Mouse (Mus musculus) lung, postnatal 36 days (tissue): ENCODE measurements around the gene Prkcd.

ENCODE experiments used
- DNase-seq: peaks from one replicate; pipeline ENCODE4 v3.0.0; 2022; ENCODE audit warnings: mixed read lengths

The Prkcd gene

DNA sequence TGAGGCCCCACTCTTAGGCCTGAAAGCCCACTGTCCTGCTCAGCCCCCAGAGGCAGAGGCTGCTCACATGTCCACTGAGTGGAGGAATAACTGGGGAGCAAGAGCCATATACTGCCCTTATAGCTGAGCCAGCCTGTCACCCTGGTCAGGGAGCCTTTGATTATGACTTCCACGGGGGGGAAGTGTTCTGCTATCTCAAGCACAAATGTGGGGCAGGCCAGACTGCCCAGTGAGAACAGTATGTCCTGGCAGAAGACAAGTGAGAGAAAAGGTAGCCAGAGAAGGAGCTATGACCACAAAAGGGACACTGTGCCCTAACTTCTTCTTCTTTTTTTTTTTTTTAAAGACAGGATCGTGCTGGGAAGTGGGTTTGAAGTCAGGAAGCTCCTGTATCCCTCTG lies 28.9 kb downstream of the Prkcd start:
- DNase-seq, result no peak

GRCm38 (mm10) chr14:30596407-30596806 lies 29.6 kb downstream of the Prkcd start:
- DNase-seq, result no peak

- DNase-seq, result no peak
Observed at GRCm38 (mm10) chr14:30595576-30596313, 30.3 kb downstream of the Prkcd start.

DNA sequence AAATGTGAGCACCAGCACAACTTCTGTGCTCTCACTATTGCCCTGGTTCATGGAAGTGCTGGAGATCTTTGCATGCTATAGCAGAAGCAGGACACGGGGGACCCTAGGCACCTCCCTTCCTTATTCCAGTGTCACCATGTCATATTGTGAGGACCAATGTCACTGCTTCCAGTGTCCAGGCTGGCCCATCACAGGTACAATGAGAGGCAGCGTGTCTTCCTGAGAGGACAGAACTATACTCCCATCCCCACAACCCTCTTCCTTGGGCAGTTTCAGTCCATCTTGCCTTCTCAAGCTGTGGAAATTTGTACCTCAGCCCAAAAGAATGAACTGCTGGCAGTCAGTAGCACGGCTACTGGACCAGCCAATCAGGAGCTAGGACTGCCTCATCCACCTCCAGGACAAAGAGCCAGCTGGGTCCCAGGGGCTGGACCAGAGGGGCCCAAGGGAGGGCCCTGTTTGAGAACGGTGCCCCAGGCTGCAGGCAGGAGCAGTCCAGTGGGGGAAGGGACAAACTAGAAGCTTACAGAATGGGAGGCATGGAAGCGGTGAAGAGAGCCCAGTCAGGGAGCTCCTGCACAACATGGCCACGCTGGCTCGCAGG lies 31.8 kb downstream of the Prkcd start:
- DNase-seq, result peak; percentile 66

DNA sequence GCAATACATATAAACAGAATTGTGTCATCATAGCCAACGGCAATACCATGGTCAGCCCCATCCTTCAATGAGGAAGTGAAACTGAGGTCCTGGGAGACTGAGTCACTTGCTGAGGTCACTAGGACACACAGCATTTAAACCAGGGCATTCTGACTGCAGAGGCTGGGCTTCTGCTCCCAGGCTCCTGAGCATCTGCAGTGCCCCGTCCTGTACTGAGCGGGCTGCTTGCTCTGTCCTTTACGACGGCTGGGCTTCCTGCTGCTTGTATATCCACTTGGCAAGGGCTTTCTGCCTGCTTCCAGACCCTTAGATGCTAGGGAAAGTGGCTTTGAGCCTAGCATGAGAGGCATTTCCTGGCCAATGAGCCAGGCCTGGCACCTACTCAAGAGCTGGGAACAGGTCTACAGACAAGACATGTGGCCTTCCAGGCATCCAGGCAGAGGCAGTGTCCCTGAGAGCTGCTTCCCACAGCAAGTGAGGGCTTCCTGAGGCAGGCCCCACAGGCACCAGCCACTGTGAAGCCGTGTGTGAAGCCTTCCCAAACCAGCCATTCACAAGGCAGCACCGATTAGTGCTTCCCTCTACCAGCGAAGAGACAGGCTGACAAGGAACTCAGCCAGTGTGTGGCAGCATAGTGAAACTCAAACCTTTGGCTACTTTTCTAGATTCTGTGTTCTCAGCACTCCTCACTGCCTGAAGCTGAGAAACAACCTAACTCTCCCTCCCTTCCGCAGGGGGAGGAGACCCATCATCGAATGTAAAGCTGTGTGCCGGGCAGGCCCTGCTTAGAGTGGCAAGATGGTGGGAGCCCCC lies 32.5 kb downstream of the Prkcd start:
- DNase-seq, result peak; percentile 83

DNA sequence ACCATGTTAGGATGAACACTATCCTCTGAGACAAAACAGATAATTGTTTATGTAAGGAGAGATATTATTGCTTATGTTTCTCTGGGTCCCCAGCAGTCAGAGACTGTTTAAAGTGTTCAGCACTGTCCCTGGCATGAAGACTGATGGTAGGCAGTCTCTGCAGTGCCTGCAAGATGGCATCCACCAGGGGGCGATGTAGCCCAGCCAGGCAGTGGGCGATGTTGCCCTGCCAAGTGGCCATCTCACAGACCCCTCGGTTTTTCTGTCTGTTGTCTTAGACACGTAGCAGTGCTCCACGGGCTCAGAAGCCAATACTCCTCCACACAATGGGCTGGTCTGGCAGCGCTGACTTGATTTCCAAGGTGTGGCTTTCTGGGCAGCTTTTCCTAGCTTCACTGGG lies 34.6 kb downstream of the Prkcd start:
- peak; percentile 90 for DNase-seq

GRCm38 (mm10) chr14:30590918-30591317 lies 35.1 kb downstream of the Prkcd start:
- no peak for DNase-seq

- no peak for DNase-seq
Observed at GRCm38 (mm10) chr14:30590041-30590645, 35.9 kb downstream of the Prkcd start.

- DNase-seq, result no peak
Observed at GRCm38 (mm10) chr14:30586780-30587461, 39.1 kb downstream of the Prkcd start.

GRCm38 (mm10) chr14:30585323-30585722 lies 40.7 kb downstream of the Prkcd start:
- DNase-seq, result no peak

DNA sequence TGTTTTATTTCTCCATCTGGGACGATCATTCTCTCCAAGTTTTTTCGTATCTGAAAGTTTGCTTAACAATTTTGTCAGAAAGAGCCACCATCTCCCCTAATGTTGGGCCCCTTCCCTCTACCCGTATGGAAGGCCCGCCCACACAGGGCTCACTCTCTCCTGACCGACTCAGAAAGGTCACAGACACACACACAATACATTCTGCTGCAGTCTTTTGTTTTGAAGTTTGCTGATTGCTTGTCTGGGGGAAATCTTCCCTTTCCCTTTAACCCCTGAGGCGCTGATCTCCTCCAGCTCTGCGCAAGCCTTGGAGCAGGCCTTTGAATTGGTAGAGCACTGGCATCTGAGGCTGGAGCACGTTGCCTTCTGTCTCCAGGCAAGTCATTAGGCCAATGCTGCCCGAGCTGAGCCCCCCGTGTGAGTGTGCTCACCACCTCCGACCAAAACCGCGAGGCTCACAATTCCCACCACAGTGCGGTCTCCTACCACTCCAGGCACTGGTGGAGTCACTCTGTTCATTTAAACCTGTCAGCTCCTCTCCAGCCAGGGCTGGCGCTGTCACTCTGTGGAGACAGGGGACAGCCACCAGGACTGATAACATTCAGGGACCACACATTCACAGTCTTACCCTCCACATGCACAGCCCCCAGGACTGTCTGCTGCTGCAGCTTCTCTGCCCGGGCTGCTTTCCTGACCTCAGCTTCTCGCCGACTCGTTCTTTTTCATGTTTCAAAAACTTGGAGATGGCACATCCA lies 41.3 kb downstream of the Prkcd start:
- DNase-seq, result no peak

DNA sequence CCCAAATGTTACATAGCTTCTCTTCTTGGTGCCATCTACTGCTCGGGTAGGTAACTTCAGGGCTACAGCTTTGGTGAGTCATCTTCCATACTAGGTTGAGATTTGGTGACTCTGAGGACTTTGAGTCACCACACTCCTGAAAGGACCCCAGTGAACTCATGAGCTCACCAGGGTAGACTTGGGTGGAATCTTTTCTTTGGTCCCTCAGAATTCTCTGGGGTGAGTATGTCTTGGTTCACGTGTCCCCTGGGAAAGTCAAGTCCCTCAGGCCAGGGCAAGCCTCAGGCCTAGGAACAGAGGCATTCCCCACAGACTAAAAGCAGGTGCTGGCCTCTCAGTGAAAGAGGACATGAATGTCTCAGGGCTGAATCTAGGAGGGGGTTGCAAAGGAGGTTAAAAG lies 41.9 kb downstream of the Prkcd start:
- no peak for DNase-seq

DNA sequence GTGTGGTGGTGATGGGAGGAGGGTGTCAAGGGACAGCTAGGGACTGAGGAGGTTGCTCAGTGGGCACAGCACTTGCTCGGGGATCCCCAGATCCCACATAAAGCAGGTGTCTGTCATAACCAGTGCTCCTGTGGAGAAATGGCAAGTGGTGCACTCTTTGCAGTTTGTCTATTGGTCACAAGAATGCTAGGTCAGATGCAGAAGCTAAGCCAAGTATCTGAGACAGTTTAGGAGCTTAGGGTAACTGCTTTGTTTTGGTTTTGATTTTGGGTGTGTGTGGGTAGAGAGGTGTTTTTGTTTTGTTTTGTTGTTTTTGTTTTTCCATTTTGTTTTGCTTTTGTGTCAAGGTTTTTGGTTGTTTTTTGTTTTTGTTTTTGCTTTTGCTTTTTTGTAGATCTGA lies 44.8 kb downstream of the Prkcd start:
- DNase-seq, result no peak

DNA sequence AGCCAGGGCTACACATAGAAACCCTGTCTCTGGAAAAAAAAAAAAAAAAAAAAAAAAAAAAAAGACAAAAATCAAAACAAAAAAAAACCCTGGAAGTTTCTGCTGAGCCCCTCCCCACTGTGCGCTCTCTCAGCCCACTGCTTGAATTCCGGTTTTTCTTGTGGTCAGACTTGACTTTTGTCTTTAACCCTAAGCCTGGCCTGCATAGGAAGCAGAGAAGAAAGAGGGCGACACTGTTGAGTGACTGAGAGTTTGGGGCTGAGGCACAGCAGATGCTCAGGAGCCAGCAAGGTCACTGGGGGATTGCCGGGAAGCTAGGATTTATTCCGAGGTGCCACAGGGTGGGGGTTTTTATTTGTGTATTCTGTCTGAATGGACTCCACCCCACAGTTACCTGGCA lies 46.1 kb downstream of the Prkcd start:
- DNase-seq, result no peak

GRCm38 (mm10) chr14:30579180-30579579 lies 46.8 kb downstream of the Prkcd start:
- DNase-seq, result no peak

GRCm38 (mm10) chr14:30577303-30578062 lies 48.5 kb downstream of the Prkcd start:
- DNase-seq, result peak; percentile 31

DNA sequence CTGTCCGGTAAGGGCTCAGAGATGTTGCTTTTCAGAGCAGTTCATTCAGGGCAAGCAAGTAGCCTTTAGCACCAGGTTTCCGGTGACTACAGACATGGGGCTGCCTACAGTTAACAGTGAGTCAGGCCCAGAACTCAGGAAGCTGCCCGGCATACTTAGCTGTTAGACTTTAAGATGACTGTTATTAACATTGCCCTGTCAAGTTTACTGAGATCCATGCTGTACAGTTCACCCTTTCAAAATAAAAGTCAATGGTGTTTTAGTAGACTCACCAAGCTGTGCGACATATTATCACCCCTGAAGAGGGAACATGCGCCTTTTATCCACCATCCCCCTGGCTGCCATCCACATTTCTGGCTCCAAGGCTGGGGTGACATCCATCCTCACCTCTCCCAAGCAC lies 49.8 kb downstream of the Prkcd start:
- no peak for DNase-seq

DNA sequence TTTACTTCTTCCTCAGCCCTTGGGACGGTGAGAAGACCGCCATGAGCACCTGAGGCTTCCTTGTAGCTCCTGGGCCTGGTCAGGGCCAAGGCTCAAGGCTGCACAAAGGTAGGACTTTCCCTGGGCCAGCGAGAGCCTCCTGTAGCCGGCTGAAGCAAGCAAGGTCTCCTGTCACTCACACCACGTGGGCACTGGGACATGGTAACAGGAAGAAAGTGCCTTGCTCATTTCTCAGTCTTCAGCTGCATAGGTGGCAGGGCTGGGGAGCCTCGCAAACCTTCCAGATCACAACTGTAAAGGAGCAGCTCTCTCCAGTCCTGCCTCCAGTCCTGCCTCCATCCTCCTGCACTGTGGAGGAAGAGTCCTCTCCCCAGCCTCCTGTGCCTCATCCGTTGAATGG lies 50.2 kb downstream of the Prkcd start:
- DNase-seq, result no peak

DNA sequence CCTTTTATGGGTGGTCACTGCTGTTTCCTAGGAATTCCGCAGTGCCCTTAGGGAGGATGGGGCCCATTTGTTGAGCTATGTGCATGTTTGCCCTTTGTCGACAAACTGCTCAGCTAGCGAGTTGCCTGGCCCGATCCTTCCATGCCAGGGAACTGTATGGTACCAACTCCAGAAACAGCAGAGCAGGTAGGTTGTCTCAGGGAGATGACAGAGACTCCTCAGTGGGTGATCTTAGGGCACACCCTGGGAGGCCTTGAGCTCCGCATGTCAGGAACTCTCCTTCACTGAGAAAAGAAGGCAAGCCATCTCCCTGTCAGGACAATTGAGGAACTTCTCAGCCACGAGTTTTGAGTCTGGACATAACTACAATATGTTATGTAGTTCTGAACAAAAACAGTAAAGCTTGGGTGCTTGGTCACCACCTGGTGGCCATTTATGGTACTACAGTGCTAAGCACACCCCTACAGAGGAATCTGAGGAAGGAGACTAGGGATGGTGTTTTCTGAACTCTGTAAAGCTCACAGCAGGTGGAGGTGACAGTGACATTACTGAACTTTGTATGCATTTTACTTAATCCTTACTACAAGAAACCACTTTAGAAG lies 51.9 kb downstream of the Prkcd start:
- peak; percentile 89 for DNase-seq

- DNase-seq, result no peak
Observed at GRCm38 (mm10) chr14:30573235-30573634, 52.8 kb downstream of the Prkcd start.

DNA sequence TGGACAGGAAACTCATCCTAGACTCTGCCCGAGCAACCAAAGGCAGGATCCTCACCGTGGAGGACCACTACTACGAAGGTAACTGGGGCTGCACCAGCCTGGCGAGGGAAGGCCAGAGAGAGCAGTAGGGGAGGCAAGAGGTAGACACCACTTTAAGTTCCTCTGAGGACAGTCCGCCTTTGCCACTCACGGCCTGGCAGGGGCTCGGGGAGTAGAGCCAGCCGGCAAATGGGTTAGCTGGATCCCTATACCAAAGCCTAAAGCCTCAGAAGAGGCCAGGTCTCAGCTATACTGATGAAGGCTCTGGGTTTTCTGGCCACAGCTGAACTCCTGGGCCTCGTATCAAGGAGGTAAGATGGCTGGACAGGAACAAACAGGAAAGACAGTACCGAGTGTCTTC lies 53.8 kb downstream of the Prkcd start:
- DNase-seq, result no peak
